Mouse (Mus musculus) liver, postnatal 0 days (tissue): Measurements from ENCODE around the gene Prss41. TPM values are rescaled to one million over a fixed set of nuclear protein-coding genes. Genes with fewer than 3 reads are reported as not detected.
"Not testable (repeated sequence)": the region's sequence is repeated elsewhere in the genome, so short reads cannot be mapped to it uniquely, and the experiment has no call there.

Experiments used
- ATAC-seq: fragments of 200-750 bp; cut with Nextera tagmentation; 2 replicates; pipeline ENCODE4 v1.8.0; 2017; ENCODE audit warnings: mild to moderate bottlenecking, moderate library complexity
- DNase-seq: peaks from one replicate; pipeline ENCODE4 v3.0.0-alpha.2; 2016
- H3K27ac ChIP-seq: fragments of 300-500 bp; sonication (generic); 2 replicates; pipeline ENCODE4 v1.5.1; 2014; ENCODE audit warnings: antibody characterized with exemption, moderate library complexity, mild to moderate bottlenecking, low read depth
- H3K27me3 ChIP-seq: fragments of 300-500 bp; sonication (generic); 2 replicates; pipeline ENCODE4 v1.6.1; 2014; ENCODE audit warnings: low read length, control low read depth, mixed read lengths; ENCODE audit not compliant: insufficient read depth
- H3K36me3 ChIP-seq: fragments of 300-500 bp; sonication (generic); replicated peaks from 2 replicates; pipeline ENCODE4 v1.6.1; 2014; ENCODE audit warnings: mild to moderate bottlenecking, control low read depth, low read length, moderate library complexity, mixed read lengths; ENCODE audit not compliant: insufficient read depth
- H3K4me1 ChIP-seq: fragments of 300-500 bp; sonication (generic); 2 replicates; pipeline ENCODE4 v1.6.1; 2014; ENCODE audit warnings: antibody characterized with exemption, mild to moderate bottlenecking, control low read depth; ENCODE audit not compliant: insufficient read depth
- H3K4me2 ChIP-seq: fragments of 300-500 bp; sonication (generic); 2 replicates; pipeline ENCODE4 v1.6.1; 2014; ENCODE audit warnings: low read depth, mild to moderate bottlenecking, low read length, moderate library complexity, mixed read lengths
- H3K4me3 ChIP-seq: fragments of 300-500 bp; sonication (generic); 2 replicates; pipeline ENCODE4 v1.5.1; 2014; ENCODE audit warnings: low read depth, low read length
- H3K9ac ChIP-seq: fragments of 300-500 bp; sonication (generic); replicated peaks from 2 replicates; pipeline ENCODE4 v1.6.1; 2014; ENCODE audit warnings: mild to moderate bottlenecking, moderate library complexity
- H3K9me3 ChIP-seq: fragments of 300-500 bp; sonication (generic); 2 replicates; pipeline ENCODE4 v1.6.1; 2016; ENCODE audit warnings: mild to moderate bottlenecking, control low read depth, low read length, mixed read lengths
- CTCF ChIP-seq: sonication (generic); IDR thresholded peaks from 2 replicates; pipeline ENCODE4 v1.5.1; 2016; ENCODE audit warnings: antibody characterized with exemption, low read depth
- EP300 ChIP-seq: IDR thresholded peaks from 2 replicates; pipeline ENCODE4 v1.6.1; 2016; ENCODE audit warnings: antibody characterized with exemption, low read depth, mild to moderate bottlenecking
- WGBS: fragments of 180-500 bp; shearing (Covaris S2); extraction: QIAGEN DNeasy Blood & Tissue Kit; methylation state at CpG from one replicate; pipeline ENCODE4 v1.1.7; 2014; ENCODE audit not compliant: insufficient replicate concordance; 5-methylcytosine and 5-hydroxymethylcytosine counted together
- polyA plus RNA-seq: library from polyadenylated mRNA; unstranded; fragments of >200 nt; fragmentation: Nextera tagmentation; extraction: Ambion mirVana; gene quantifications from 2 replicates; pipeline ENCODE4 v1.2.1, GENCODE M21; 2015

Gene Prss41
- 0.06 and 0.25 TPM in 2 replicates for polyA plus RNA-seq

- H3K27ac ChIP-seq: no peak within 1 kb of the TSS
- H3K9ac ChIP-seq: no peak within 1 kb of the TSS
- H3K4me1 ChIP-seq: no peaks in the 10 kb centered on the region
- peak; percentile 76 for DNase-seq
- TF ChIP-seq CTCF: peak; percentile 85
- no peak for TF ChIP-seq EP300
- no peaks in the 10 kb centered on the region for H3K36me3 ChIP-seq
- H3K4me2 ChIP-seq: peak within 1 kb of the TSS; percentile 43; the same call in 1 of the 2 replicates
- H3K27me3 ChIP-seq: no peaks in the 10 kb centered on the region
- H3K9me3 ChIP-seq: no peaks in the 10 kb centered on the region
- no peak within 1 kb of the TSS for H3K4me3 ChIP-seq
- peak; percentile 70; the same call in 1 of the 2 replicates for ATAC-seq
- WGBS: 18% methylated on average over 19 of the region's 19 CpGs
Observed at GRCm38 (mm10) chr17:23843812-23844273, at the start of gene Prss41, which contains the start of gene Prss32. Gene Prss41 (minus strand): TSS chr17:23844172. Gene Prss32 (plus strand): TSS chr17:23843855.

GRCm38 (mm10) chr17:23880576-23880975, 36.6 kb upstream of the Prss41 start, which contains the start of the genes Dcpp1 and Dcpp2:
Gene Dcpp1 (plus strand): TSS chr17:23880876.
Gene Dcpp2 (plus strand): TSS chr17:23880880.
- DNase-seq, H3K36me3 ChIP-seq, H3K9me3 ChIP-seq, H3K4me1 ChIP-seq, H3K27me3 ChIP-seq, H3K4me2 ChIP-seq, H3K4me3 ChIP-seq, H3K9ac ChIP-seq, H3K27ac ChIP-seq, ATAC-seq: not testable (repeated sequence)
- 51% methylated on average over 4 of the region's 4 CpGs for WGBS

- ATAC-seq (no peak), DNase-seq (no peak)
- H3K4me3 ChIP-seq: no peak overlapping the region
- no peaks in the 10 kb centered on the region for H3K4me1 ChIP-seq
- H3K27ac ChIP-seq: no peak overlapping the region
- H3K9ac ChIP-seq: no peak overlapping the region
- no peak overlapping the region for H3K4me2 ChIP-seq
- H3K36me3 ChIP-seq: no peaks in the 10 kb centered on the region
- H3K27me3 ChIP-seq: no peaks in the 10 kb centered on the region
- no peaks in the 10 kb centered on the region for H3K9me3 ChIP-seq
- 88% methylated on average over 2 of the region's 2 CpGs for WGBS
- TF ChIP-seq CTCF (no peak), EP300 (no peak)
Observed at GRCm38 (mm10) chr17:23877166-23877565, 33.2 kb upstream of the Prss41 start.

- DNase-seq: no peak
- Histone ChIP-seq H3K36me3 (no peaks in the 10 kb centered on the region), H3K4me1 (no peaks in the 10 kb centered on the region), H3K27me3 (no peaks in the 10 kb centered on the region), H3K4me2 (no peak overlapping the region), H3K9me3 (no peaks in the 10 kb centered on the region), H3K4me3 (no peak overlapping the region), H3K9ac (no peak overlapping the region), H3K27ac (no peak overlapping the region)
- TF ChIP-seq CTCF: no peak
- TF ChIP-seq EP300: no peak
- 45% methylated on average over 3 of the region's 3 CpGs for WGBS
- no peak for ATAC-seq
Observed at GRCm38 (mm10) chr17:23876741-23877140, 32.8 kb upstream of the Prss41 start.

- 45% methylated on average over 8 of the region's 8 CpGs for WGBS
- DNase-seq (peak; percentile 51), ATAC-seq (peak; percentile 58; the same call in 1 of the 2 replicates)
- H3K4me1 ChIP-seq: no peaks in the 10 kb centered on the region
- H3K9me3 ChIP-seq: no peaks in the 10 kb centered on the region
- no peaks in the 10 kb centered on the region for H3K36me3 ChIP-seq
- H3K4me2 ChIP-seq: no peak overlapping the region
- no peak for TF ChIP-seq EP300
- TF ChIP-seq CTCF: peak; percentile 84
- H3K4me3 ChIP-seq: no peak overlapping the region
- H3K9ac ChIP-seq: no peak overlapping the region
- H3K27me3 ChIP-seq: no peaks in the 10 kb centered on the region
- H3K27ac ChIP-seq: no peak overlapping the region
Observed at GRCm38 (mm10) chr17:23873884-23874856, 30.2 kb upstream of the Prss41 start.

- ATAC-seq: no peak
Observed at GRCm38 (mm10) chr17:23868513-23868912, 24.5 kb upstream of the Prss41 start.

More at GRCm38 (mm10) chr17:23868513-23868912, 24.5 kb upstream of the Prss41 start:
- Histone ChIP-seq H3K4me3 (no peak overlapping the region), H3K36me3 (no peaks in the 10 kb centered on the region), H3K27me3 (no peaks in the 10 kb centered on the region), H3K4me1 (no peaks in the 10 kb centered on the region), H3K4me2 (no peak overlapping the region), H3K9me3 (no peaks in the 10 kb centered on the region), H3K27ac (no peak overlapping the region), H3K9ac (no peak overlapping the region)
- no peak for TF ChIP-seq CTCF
- TF ChIP-seq EP300: no peak
- DNase-seq: peak; percentile 49
- 73% methylated on average over 11 of the region's 11 CpGs for WGBS
